Mouse (Mus musculus) MN1 (cell line): Measurements from ENCODE around the gene Ecm2.

Experiments
- DNase-seq: peaks from one replicate; pipeline ENCODE4 v3.0.0-alpha.2; 2016; ENCODE audit warnings: low spot score

Gene Ecm2

DNA sequence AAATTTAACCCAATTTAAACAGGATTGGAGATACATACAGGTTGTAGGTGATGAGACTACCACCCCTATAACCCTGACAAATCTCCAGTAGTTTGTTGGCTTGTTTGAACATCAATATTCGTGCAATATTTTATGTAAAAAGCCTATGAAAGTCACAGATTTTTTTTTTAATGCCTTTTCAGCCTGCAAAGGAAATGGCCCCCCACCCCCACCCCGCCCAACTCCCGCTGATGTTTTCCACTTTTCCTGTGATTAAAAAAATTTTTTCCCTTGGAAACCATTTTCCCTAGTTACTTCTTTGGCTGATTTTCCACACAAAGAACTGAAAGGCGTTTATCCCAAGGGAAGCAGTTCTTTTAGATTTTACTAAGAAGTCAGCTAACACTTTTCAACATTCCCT lies at the start of gene Ecm2:
Ecm2 (plus strand) TSS at position 301 of the 400 bp plus-strand sequence.
- no peak for DNase-seq

DNA sequence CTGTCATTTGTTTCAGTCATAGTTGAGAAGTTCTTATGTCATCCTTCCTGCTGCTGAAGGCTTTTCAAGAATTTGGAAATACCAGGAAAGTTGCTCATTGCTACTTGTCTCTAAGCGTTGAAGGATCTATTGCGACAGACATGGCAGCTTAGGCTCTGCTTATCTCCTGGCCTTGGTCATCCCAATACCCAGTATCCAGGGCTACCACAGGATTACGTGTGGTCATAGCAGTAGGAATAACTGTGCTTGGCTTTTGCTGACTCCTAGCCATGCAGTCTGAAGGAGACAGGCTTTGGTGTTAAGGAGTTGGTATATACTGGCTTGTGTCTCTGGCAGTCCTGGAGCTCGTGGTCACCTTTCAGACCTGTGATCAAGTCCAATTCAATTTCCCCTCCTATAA lies 44.3 kb upstream of the Ecm2 start:
- DNase-seq: no peak

DNA sequence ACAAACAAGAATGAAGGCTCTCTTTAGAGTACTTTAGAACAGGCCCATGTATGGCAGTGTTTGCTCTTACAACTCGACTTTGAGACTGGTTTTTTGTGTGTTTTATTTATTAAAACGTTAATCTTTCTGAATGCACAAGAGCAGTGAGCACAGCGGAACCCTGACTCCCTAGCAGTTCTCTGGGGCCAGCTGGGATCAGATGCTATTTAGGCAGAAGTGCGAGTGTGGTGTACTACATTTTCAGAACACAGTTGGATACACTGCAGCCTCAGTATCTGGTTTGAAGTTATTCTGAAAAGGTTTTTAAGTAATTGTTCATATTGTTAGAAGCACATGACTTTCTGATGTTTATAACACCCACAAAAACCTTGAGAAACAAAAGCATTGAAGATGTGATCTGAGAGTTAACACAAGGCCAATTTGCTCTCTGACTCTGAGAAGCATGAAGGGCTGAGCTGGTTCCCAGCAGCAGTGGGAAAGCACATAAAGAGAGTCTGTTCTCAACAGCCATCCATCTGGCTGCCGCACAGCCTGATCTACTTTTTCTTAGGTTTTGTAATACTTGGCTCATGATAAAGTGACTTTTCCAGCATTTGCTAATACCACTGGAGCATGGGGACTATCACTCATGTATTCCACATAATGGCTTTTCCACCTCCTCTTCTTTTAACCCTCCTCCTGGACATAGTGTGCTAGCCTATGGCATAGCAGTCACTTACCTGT lies 43.8 kb upstream of the Ecm2 start:
- DNase-seq: no peak

DNA sequence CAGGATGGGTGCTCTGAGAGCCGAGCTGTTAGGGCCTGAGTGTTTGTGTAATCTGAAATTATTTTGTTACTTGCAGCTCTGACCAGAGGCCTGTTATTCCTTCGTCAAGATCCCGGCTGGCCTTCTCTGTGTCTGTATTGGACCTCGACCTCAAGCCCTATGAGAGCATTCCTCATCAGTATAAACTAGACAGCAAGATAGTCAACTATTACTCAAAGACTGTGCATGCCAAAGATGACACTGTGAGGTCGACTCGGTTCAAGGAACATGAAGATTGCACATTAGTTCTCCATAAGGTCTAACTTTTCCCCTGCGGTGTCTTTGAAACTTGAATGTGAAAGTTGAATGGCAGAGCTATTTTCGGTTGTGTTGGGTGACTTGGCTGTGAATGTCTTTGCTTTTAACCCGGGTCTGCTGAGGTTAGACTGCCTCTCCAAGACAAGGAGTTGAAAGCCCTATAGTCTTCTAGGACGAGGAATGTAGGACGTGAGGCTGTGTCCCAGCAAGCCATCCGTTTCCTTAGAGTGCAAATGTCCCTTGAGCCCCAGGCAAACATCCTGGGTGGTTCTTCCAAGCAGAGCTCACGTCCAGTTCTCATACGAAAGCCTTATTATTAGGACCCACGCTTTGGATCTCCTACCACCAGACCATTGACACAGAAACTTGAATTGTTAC lies 43.0 kb upstream of the Ecm2 start:
- no peak for DNase-seq

DNA sequence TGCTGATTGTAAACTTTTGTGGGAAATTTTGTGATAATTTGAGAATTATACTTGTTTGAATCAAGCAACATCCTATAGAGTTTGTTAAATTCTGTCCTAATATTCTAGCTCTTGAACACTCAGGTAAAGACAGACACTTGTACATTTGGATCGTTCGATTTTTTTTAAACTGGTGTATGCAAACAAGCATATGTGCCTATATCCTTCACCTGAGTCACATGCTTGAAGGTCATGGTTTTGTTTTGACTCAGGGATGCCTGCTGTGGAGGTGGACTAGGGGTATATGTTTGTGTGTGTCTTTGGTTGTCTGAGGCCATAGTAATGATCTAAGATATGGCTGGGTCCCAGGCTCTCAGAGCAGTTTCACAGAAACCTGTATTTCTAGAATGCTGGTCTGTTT lies 41.7 kb upstream of the Ecm2 start:
- DNase-seq: no peak

DNA sequence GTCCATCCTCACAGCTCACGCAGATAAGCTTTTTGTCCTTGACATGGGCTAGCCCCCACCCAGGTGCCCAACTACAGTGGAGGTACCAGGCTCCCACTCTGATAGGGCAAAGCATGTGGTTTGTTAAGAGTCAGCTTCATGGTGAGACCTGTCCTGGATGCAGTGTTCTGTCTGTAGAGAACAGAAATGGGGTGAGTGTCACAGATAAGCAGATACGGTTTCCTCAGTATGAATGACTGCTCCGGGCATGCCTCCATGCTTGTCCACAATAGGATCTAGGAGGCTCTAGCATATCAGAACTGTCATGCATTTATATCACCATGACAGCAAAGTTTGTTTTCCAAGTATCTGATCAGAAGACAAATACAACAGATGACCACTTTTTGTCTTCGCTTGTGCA lies 38.7 kb upstream of the Ecm2 start:
- no peak for DNase-seq

DNA sequence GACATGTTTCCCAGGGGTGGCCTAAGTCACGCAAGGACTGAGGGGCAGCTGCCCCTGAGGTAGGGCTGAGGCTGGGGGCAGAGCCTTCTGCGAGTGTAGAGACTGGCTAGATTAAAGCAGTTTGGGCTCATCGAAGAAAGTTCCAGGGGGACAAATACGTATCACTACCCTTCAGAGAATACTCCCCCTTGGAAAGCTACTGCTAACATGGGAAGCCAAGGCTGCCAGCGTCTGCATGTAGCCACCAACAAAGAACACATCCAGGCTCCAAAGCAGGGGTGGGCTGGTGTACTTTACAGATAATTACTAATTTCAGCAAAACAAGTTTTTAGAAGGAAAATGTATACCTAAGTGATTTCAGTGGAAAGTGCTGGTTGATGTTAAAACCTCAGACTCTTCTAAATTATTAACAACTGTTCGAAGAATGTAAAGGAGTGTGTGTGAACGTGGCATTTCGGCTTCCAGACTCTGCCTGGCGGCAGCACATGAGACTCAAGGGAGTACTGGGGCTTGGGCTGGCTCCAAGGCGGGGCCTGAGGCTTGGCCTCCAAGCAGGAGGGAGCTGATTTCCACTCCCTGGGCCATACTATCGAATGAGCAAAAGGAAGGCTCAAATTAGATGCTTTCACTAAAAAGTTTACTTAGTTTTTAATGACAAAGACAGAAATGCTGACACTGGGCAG lies 38.1 kb upstream of the Ecm2 start:
- no peak for DNase-seq

DNA sequence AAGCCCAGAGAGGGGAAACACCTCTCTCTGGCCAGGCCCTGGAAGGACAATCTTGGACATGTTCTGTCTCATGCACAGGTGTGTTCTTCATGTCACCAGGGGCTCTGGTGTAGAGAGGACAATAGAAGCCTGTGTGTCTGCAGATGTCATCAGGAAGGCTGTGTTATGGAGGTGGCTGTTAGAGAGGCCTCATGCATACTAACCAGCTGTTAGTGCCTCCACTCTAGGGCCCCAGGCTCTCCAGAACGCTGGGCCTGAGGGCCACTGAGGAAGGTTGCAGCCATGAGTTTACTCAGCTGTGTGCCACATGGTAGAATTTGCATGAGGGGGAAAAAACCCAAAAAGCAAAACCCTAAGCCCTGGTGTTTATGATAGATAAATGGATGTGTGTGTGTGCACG lies 37.0 kb upstream of the Ecm2 start:
- DNase-seq: no peak

DNA sequence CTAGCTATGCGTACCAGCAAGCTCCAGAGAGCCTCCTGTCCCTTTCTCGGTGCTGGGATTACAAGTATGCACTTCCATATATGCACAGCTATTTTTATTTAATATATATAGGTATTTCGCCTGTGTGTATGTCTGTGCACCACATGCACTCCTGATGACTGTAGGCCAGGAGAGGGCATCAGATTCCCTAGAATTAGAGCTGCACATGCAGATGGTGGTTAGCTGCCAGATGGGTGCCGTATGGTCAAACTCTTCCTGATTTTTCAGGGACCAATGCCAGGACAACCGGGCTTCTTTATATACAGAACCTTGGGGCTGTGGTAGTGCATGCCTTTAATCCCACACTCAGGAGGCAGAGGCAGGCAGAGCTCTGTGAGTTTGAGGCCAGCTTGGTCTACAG lies 35.6 kb upstream of the Ecm2 start:
- DNase-seq: peak; percentile 11

DNA sequence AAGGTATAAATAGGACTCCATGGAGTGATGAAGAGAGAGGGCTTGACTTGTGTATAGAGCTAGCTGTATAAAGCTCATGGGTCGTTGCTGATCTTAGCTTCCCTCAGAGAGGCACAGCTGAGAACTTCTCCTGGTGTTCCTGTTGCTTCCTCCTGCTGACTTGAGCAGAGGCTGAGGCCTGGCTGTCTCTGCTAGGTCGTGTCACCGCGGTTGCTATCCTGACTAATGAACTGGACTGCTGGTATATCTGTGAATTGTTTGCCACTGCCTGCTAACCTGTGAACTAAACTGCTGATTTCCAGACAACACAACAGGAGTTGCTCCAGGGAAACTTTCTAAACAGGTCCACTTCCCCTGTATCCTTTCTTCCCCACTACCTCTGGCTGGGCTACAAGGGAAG lies 34.3 kb upstream of the Ecm2 start:
- no peak for DNase-seq

DNA sequence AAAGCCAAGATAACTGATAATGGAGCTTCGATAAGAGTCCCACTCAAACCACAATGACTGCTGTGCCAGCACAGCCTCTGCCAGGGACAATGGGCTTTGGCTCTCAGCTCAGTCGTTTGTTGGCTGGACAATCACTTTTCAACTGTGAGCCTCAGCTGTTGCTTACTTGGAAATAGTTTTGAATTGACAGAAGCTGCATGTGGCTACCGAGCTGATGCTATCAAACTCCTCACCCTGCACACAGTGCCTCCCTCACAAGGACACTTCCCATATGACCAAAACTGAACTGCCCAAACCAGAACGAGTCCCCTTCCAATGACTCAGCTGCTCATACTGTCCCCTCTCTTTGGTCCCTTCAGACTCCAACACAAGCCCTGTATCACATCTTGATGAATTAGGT lies 33.8 kb upstream of the Ecm2 start:
- no peak for DNase-seq

DNA sequence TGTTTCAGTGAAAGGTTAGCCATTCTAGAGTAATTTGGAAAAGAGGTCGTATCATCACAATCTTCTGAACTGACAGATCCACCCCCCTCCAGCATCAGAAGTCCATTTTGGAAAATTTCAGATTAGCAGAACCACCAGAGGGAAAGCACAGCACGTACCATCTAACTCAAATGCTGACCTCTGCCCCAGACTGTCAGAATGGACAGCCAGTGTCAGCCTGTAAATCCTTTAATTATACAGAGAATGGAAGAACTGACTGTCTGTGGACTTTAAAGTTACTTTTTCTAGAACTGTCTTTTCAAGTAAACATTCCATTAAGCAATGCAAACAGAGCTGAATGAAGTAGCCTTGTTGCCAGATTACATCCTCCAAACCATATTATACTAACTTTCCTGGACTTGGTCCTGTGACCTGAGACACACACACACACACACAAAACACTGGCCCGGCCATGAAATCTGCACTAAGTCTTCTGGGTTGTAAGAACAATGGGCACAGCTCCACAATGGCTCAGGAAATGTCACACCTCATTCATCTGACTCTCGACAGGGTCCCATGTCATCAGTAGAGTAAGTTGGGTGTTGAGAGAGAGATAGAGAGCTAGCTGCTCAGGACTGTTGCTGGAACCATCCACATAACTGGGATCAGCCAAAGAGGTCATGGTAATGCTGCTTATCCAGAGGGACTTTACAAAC lies 32.5 kb upstream of the Ecm2 start:
- no peak for DNase-seq

DNA sequence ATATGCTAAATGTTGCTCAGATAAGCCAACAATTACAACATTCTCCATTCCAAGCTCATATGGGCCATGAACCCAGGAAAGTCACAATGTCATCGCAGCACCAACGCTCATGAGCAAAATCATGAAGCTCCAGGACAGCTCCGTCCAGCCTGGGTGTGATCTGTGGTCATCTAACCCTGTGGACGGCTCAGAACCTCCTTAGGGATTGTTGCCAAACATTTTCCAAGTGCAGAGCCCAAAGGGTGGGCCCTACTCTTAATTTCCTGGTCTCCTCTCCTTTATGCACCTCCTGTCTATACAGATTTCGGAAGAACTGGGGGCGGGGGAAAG lies 32.0 kb upstream of the Ecm2 start:
- DNase-seq: no peak

DNA sequence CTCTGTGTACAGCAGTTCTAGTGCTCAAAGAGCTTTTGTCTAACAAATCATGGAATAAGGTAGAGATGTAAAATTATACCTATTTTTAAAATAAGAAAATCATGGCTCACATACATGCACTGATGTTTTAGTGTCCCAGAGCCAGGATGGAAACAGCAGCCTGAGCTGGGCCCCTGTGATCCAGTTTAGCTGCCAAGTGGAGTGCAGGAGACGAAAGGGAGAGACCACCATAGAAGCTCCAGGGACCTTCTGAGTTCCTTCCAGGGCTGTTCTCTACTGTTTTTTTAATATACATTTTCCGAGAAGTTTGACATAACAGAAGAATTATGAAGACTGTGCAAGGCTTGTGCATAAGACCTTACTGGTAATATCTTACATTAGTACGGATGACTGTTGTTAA lies 26.7 kb upstream of the Ecm2 start:
- no peak for DNase-seq

DNA sequence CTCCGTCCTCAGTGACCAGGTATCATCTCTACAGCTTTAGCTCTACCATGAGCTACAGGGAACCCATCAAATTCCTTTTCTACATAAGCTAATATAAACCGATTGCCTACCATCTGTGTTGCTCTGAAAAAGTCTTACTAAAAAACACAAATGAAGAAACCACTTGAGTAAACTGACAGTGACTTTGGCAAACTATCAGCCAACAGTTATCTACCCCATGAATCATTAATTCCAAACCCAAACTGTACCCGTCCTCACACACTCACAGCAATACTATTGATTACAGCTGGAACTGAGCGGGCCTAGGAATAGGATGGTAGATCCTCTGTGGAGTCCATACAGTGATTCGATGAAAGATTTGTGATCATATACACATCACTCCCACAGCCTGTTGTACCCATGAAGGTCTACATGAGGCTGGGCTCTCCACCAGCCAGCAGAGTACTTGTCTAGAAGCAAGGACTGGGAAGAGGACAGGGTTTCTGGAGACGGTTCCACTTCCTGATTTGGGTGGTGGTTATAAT lies 25.7 kb upstream of the Ecm2 start:
- DNase-seq: no peak

DNA sequence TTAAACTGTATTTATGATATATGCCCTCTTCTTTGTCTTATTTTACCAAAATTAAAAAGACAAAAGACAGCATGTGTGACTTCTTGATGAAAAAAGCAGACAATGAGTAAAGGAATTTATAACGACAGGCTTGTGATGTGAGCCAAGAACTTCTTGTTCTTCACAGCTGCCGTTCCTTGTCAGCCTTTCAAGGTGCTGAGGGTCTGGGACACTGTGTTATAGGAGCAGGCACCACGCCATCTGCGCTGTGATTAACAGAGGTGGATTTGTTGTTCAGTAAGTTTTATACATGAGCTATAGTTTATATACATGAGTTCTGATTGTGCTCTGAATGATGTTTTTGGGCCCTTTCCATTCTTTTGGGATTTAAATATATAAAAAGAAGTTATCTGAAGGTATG lies 25.2 kb upstream of the Ecm2 start:
- no peak for DNase-seq

DNA sequence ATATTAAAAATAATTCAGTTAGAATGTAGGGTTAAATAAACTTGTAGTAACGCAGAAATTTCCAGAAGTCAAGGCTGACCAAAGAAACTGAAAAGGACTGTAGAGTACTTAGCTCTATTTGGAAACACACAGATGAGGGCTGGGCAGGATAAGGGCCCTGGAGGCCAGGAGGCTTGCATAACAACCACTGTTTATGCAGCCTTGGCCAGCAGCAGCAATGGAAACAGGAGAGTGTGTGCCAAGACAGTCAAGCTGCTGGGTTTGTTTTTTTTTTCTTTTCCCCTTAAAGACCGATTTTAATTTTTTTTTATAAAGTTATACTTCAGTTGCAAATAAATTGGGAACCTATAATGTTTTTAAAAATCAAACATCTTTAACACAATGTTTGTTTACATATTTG lies 24.6 kb upstream of the Ecm2 start:
- peak; percentile 45 for DNase-seq

DNA sequence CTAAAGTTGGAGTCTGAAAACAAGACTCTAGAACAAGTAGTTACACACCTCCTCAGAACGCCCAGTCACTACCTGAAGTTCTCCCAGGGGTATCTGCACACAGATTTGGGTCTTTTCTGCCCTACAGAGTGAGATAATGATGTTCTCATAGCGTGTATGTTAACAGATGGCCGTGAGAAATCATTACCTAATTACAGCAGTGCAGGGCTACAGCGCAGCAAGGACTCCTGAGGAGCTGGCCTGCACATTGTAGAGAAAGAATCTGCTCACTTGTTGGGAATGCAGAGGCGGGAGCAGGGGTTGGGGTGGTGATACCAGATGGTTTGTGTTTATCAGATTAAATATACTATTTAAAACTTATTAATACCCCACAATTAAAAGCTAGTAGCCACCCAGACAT lies 24.1 kb upstream of the Ecm2 start:
- peak; percentile 57 for DNase-seq

DNA sequence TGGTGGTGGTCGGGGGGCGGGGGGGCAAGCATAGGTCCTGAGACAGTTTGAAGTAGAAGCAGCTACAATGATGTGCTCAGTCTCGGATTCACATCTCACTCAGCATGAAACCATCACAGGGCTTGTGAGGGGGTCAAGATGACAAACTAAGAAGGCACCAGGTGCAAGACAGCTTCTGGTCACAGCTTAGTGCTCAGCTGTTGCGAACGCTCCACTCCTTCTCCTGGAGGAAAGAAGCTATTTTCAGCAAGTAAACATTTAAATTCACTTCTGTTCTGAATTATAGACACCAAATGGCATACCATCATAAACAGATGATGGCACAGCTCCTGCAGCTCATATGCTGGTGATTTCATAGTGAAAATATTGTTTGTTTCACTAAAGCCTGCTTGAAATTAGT lies 19.2 kb upstream of the Ecm2 start:
- DNase-seq: no peak

DNA sequence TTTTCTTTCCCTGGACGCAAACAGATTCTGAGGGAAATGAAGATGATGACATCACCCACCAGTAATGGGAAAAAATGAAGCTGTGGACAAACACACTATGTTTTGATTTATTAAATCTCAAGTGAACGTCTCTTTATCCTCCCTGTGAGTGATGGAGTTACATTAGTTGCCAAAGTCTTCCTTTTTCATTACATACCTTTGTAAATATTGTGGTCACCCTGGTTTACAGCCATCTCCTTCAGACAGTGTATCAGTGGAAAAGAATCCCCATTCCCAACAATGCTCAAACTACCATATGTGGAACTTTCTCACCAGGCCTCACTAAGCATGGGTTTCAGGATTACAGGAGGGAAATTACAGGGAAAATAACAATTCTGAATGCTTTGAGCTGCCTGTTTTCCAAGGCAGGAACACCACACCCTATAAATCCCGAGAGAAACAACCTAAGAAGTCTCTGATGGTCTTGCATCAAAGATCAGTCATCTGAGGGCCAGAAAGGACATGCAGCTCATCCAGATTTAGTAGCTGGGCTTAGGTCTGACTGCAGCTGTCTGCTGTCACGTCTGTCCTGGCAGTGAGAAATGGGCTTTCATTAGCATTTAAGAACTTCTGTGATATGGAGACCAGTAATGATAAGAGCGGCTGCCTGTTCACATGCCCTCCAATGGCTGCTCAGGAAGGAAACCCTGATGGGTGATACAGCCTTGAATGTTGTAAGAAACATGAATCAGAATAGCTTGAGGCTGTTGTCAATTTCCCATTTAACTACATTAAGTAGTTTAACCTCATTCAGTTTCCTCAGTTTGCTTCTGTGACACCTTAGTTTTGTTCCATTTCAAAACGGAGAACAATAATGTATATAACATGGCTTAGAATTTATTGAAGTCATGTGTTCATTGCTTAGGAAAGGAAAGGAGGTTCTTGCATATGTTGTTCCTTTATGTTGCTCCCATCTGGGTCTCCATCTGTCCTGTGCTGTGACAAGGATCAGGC lies 11.9 kb upstream of the Ecm2 start, which contains the start of gene Tes3-ps:
Tes3-ps (plus strand) TSS at position 943 of the 993 bp plus-strand sequence.
- no peak for DNase-seq

DNA sequence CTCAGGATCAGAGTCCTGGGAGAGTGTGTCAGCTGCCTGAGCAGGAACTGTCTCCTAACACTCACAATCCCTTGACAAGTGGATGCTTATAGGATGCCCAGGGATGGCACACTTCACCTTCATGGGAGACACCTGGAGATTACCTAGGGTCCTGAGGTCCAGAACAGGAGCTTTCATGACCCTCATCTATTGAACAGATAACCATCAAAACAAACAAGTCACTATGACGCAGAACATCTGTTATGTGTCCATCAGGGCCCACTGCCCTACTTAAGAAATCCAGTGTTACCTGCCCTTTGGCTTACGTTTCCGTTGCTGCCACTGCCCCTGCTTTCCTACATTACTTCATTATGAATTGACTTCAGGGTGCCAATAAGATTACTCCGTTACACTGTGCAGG lies 1.2 kb downstream of the Ecm2 start:
- DNase-seq: no peak
